Comparison of ENCODE assay signal across 8 mouse cellular contexts in genomic region chr3:52009321-52009720, GRCm38 (mm10).
DNase-seq lines count a peak whose midpoint lies in the region; ATAC-seq and TF ChIP-seq lines count a peak whose summit lies in the region.

No protein-coding gene starts in this region.

- DNase-seq in cerebellum, adult 2 months, result peak in 1 of 2 experiments; percentile 33
- DNase-seq in lung, postnatal 0 days (ENCODE audit: low spot score), result no peak
- DNase-seq in lung, postnatal 25 days (ENCODE audit: low spot score), result no peak
- DNase-seq in forebrain, embryonic 10.5 days (ENCODE audit: extremely low spot score, low spot score), result peak; percentile 48
- DNase-seq in limb, embryonic 11.5 days (ENCODE audit: low spot score), result peak; percentile 44
- peak; percentile 63 for DNase-seq in thymus, adult 2 months
- DNase-seq in lung, postnatal 4 days, result no peak

- 32% methylated on average over 6 of the region's 6 CpGs for WGBS in cerebellum, adult 2 months
- 42% methylated on average over 6 of the region's 6 CpGs for WGBS in lung, postnatal 0 days
- WGBS in forebrain, embryonic 10.5 days, result 28% methylated on average over 6 of the region's 6 CpGs
- 29% methylated on average over 6 of the region's 6 CpGs for WGBS in limb, embryonic 11.5 days
- 35% methylated on average over 6 of the region's 6 CpGs for WGBS in thymus, adult 2 months

- no peak for ATAC-seq in cerebellum, adult (ENCODE audit: insufficient number of reproducible peaks, low FRiP score, low TSS enrichment)
- ATAC-seq in lung, postnatal 0 days, result 0 out of 2 replicates have a peak, but pooled peaks have one; percentile 10
- ATAC-seq in limb, embryonic 11.5 days (ENCODE audit: insufficient number of reproducible peaks, low FRiP score, low TSS enrichment, low read depth), result no peak

- TF ChIP-seq CTCF in cerebellum, adult 2 months (IDR thresholded peaks at IDR 0.05; ENCODE audit: borderline replicate concordance, insufficient read depth, low read depth, low read length), result peak; percentile 35; the same call in 1 of the 2 replicates
- TF ChIP-seq CTCF in lung, postnatal 0 days (IDR thresholded peaks at IDR 0.05), result peak; percentile 52
- no peak for TF ChIP-seq CTCF in thymus, adult 2 months (IDR thresholded peaks at IDR 0.05; ENCODE audit: borderline replicate concordance, control insufficient read depth, extremely low read depth, insufficient read depth, low read length, poor library complexity)

- no peaks in the 10 kb centered on the region for H3K9me3 ChIP-seq in lung, postnatal 0 days (ENCODE audit: low read length)
- no peaks in the 10 kb centered on the region for H3K9me3 ChIP-seq in forebrain, embryonic 10.5 days
- no peaks in the 10 kb centered on the region for H3K9me3 ChIP-seq in limb, embryonic 11.5 days (ENCODE audit: control insufficient read depth, low read length)

- no peak overlapping the region for H3K4me2 ChIP-seq in lung, postnatal 0 days (replicated peaks; ENCODE audit: low read depth, low read length)
- H3K4me2 ChIP-seq in limb, embryonic 11.5 days (ENCODE audit: low read depth, severe bottlenecking), result no peak overlapping the region

- TF ChIP-seq EP300 in lung, postnatal 0 days (IDR thresholded peaks at IDR 0.05), result no peak

- H3K27me3 ChIP-seq in cerebellum, adult 2 months (ENCODE audit: control insufficient read depth, insufficient read depth, low read length), result no peaks in the 10 kb centered on the region
- no peaks in the 10 kb centered on the region for H3K27me3 ChIP-seq in lung, postnatal 0 days (replicated peaks; ENCODE audit: insufficient read depth, low read length)
- H3K27me3 ChIP-seq in forebrain, embryonic 10.5 days (ENCODE audit: poor library complexity, severe bottlenecking), result no peaks in the 10 kb centered on the region
- H3K27me3 ChIP-seq in limb, embryonic 11.5 days (ENCODE audit: control insufficient read depth, insufficient read depth, low read length), result no peaks in the 10 kb centered on the region
- H3K27me3 ChIP-seq in thymus, adult 2 months (ENCODE audit: control insufficient read depth, insufficient read depth, low read length), result no peaks in the 10 kb centered on the region

- peaks cover 12% of the 10 kb centered on the region; the same call in 1 of the 2 replicates for H3K4me1 ChIP-seq in cerebellum, adult 2 months (ENCODE audit: control insufficient read depth, insufficient read depth, low read length)
- H3K4me1 ChIP-seq in lung, postnatal 0 days (ENCODE audit: insufficient read depth, low read depth, low read length), result peaks cover 8% of the 10 kb centered on the region; the same call in 1 of the 2 replicates
- H3K4me1 ChIP-seq in forebrain, embryonic 10.5 days, result peaks cover 61% of the 10 kb centered on the region
- H3K4me1 ChIP-seq in limb, embryonic 11.5 days (ENCODE audit: control insufficient read depth, insufficient read depth, low read length), result peaks cover 8% of the 10 kb centered on the region; the same call in 1 of the 2 replicates
- peaks cover 13% of the 10 kb centered on the region for H3K4me1 ChIP-seq in thymus, adult 2 months (replicated peaks; ENCODE audit: control insufficient read depth, insufficient read depth, low read length)

- no peak overlapping the region for H3K27ac ChIP-seq in cerebellum, adult 2 months (ENCODE audit: insufficient read depth, low read length)
- H3K27ac ChIP-seq in lung, postnatal 0 days (ENCODE audit: low read length), result no peak overlapping the region
- peak overlapping the region; percentile 74 for H3K27ac ChIP-seq in forebrain, embryonic 10.5 days
- H3K27ac ChIP-seq in limb, embryonic 11.5 days (replicated peaks; ENCODE audit: low read depth, low read length), result no peak overlapping the region
- no peak overlapping the region for H3K27ac ChIP-seq in thymus, adult 2 months (ENCODE audit: control insufficient read depth, insufficient read depth, low read length)

- no peak for TF ChIP-seq POLR2A in cerebellum, adult 2 months (IDR thresholded peaks at IDR 0.05; ENCODE audit: borderline replicate concordance, insufficient read depth, low read length)
- TF ChIP-seq POLR2A in thymus, adult 2 months (IDR thresholded peaks at IDR 0.05; ENCODE audit: control insufficient read depth, extremely low read depth, insufficient read depth, low read length, poor library complexity), result no peak

- H3K4me3 ChIP-seq in cerebellum, adult 2 months (replicated peaks; ENCODE audit: insufficient read depth, low read depth, low read length), result no peak overlapping the region
- no peak overlapping the region for H3K4me3 ChIP-seq in lung, postnatal 0 days (ENCODE audit: low read depth, low read length)
- no peak overlapping the region for H3K4me3 ChIP-seq in forebrain, embryonic 10.5 days
- H3K4me3 ChIP-seq in limb, embryonic 11.5 days (ENCODE audit: low read depth, low read length), result no peak overlapping the region
- no peak overlapping the region for H3K4me3 ChIP-seq in thymus, adult 2 months (ENCODE audit: control insufficient read depth, insufficient read depth, low read length)

- H3K36me3 ChIP-seq in lung, postnatal 0 days (ENCODE audit: insufficient read depth, low read length), result no peaks in the 10 kb centered on the region
- H3K36me3 ChIP-seq in forebrain, embryonic 10.5 days (replicated peaks), result no peaks in the 10 kb centered on the region
- no peaks in the 10 kb centered on the region for H3K36me3 ChIP-seq in limb, embryonic 11.5 days (ENCODE audit: control insufficient read depth, insufficient read depth, low read length)
- H3K36me3 ChIP-seq in thymus, adult 2 months (ENCODE audit: control insufficient read depth, insufficient read depth, low read length), result no peaks in the 10 kb centered on the region

- H3K9ac ChIP-seq in lung, postnatal 0 days (replicated peaks; ENCODE audit: low read depth), result no peak overlapping the region
- H3K9ac ChIP-seq in limb, embryonic 11.5 days (ENCODE audit: low read length), result no peak overlapping the region

Comparison
In these comparisons a context has a peak if more than half of its experiments do, and no peak if none do; other contexts are left out.
1. DNase-seq: peak in forebrain, embryonic 10.5 days (single experiment), limb, embryonic 11.5 days (single experiment) and thymus, adult 2 months (single experiment); none in lung, postnatal 0 days (single experiment), lung, postnatal 25 days (single experiment) and lung, postnatal 4 days (0 of 2).